Mouse (Mus musculus) gastrocnemius, postnatal 14 days (tissue): ENCODE measurements around the gene Obsl1. TPM values are rescaled to one million over a fixed set of nuclear protein-coding genes. Genes with fewer than 3 reads are reported as not detected.

Experiments used
- DNase-seq: peaks from one replicate; pipeline ENCODE4 v3.0.0; 2021; ENCODE audit warnings: mixed read lengths
- intact Hi-C: fragments of 180-260 bp; cut with DNase I; formaldehyde crosslinking; loops from one replicate; pipeline ENCODE4 v1.15.1; 2025; ENCODE audit warnings: low total_unique reads
- long read RNA-seq, 2 experiments: library from polyadenylated mRNA; stranded (forward); transcript quantifications; one replicate each; pipeline ENCODE4 v2.0.0; 2021
- total RNA-seq, 2 experiments: library from RNA; stranded (reverse); gene quantifications; 2 replicates each; pipeline ENCODE4 v1.2.3; 2021

Gene Obsl1
- total RNA-seq, result 10 to 100 TPM; 65.6 to 69.5 TPM
- long read RNA-seq, experiment 1, full-length matches to known transcripts, result 4 of 30 reads
- long read RNA-seq, experiment 1, partial matches to known transcripts, result 16 of 30 reads
- long read RNA-seq, experiment 1, other reads (novel, unspliced or antisense), result 10 of 30 reads
- long read RNA-seq, experiment 2, full-length matches to known transcripts, result 4 of 30 reads
- long read RNA-seq, experiment 2, partial matches to known transcripts, result 12 of 30 reads
- long read RNA-seq, experiment 2, other reads (novel, unspliced or antisense), result 14 of 30 reads

GRCm38 (mm10) chr1:75505956-75506831, at the start of gene Obsl1:
Gene Obsl1 (minus strand): TSS chr1:75506452.
- DNase-seq, result peak; percentile 87
- intact Hi-C loops, result no loop called here

GRCm38 (mm10) chr1:75555680-75556079, 49.4 kb upstream of the Obsl1 start:
- intact Hi-C loops, result loop anchor here (5.0 to 10.0 kb wide), 2 partner anchors 68 to 221 kb away; no protein-coding TSS in a partner anchor

GRCm38 (mm10) chr1:75550586-75550985, 44.3 kb upstream of the Obsl1 start:
- intact Hi-C loops, result loop anchor here (10.0 kb wide), 1 partner anchor 216 kb away; no protein-coding TSS in a partner anchor

More at GRCm38 (mm10) chr1:75555680-75556079, 49.4 kb upstream of the Obsl1 start:
- DNase-seq, result no peak

GRCm38 (mm10) chr1:75549289-75550279, 43.3 kb upstream of the Obsl1 start:
- intact Hi-C loops, result loop anchor here (10.0 kb wide), 1 partner anchor 215 kb away; no protein-coding TSS in a partner anchor
- no peak for DNase-seq

More at GRCm38 (mm10) chr1:75550586-75550985, 44.3 kb upstream of the Obsl1 start:
- DNase-seq, result no peak

GRCm38 (mm10) chr1:75548871-75549270, 42.6 kb upstream of the Obsl1 start:
- intact Hi-C loops, result no loop called here
- DNase-seq, result no peak

- intact Hi-C loops, result no loop called here
- DNase-seq, result no peak
These were observed 41.8 kb upstream of the Obsl1 start for GRCm38 (mm10) chr1:75548083-75548482.

GRCm38 (mm10) chr1:75547351-75547750, 41.1 kb upstream of the Obsl1 start:
- intact Hi-C loops, result no loop called here
- no peak for DNase-seq

- intact Hi-C loops, result no loop called here
- DNase-seq, result peak; percentile 76
These were observed 40.0 kb upstream of the Obsl1 start, which contains the start of gene Slc4a3 for GRCm38 (mm10) chr1:75545965-75546956. Gene Slc4a3 (plus strand): TSS chr1:75546266.

GRCm38 (mm10) chr1:75544351-75544750, 38.1 kb upstream of the Obsl1 start:
- DNase-seq, result no peak
- intact Hi-C loops, result no loop called here

- intact Hi-C loops, result no loop called here
- DNase-seq, result no peak
These were observed 35.2 kb upstream of the Obsl1 start for GRCm38 (mm10) chr1:75541496-75541895.

GRCm38 (mm10) chr1:75538597-75539190, 32.4 kb upstream of the Obsl1 start:
- no peak for DNase-seq
- intact Hi-C loops, result no loop called here

GRCm38 (mm10) chr1:75537587-75537986, 31.3 kb upstream of the Obsl1 start:
- DNase-seq, result no peak
- intact Hi-C loops, result no loop called here

- intact Hi-C loops, result no loop called here
- DNase-seq, result no peak
These were observed 27.3 kb upstream of the Obsl1 start for GRCm38 (mm10) chr1:75533325-75534252.

- intact Hi-C loops, result no loop called here
These were observed 26.3 kb upstream of the Obsl1 start for GRCm38 (mm10) chr1:75532280-75533172.

GRCm38 (mm10) chr1:75530546-75530945, 24.3 kb upstream of the Obsl1 start:
- no peak for DNase-seq
- intact Hi-C loops, result no loop called here

More at GRCm38 (mm10) chr1:75532280-75533172, 26.3 kb upstream of the Obsl1 start:
- no peak for DNase-seq

GRCm38 (mm10) chr1:75524679-75525078, 18.4 kb upstream of the Obsl1 start:
- intact Hi-C loops, result no loop called here

More at GRCm38 (mm10) chr1:75524679-75525078, 18.4 kb upstream of the Obsl1 start:
- DNase-seq, result no peak
